Mouse (Mus musculus) cortical plate, adult 2 months (tissue): ENCODE data around the gene Rhof. TPM values are rescaled to one million over a fixed set of nuclear protein-coding genes. Genes with fewer than 3 reads are reported as not detected.

ENCODE experiments used
- H3K27ac ChIP-seq: fragments of 200-500 bp; 2 replicates; pipeline ENCODE4 v1.5.1; 2012; ENCODE audit warnings: low read length, control low read depth, inconsistent platforms; ENCODE audit not compliant: insufficient read depth
- H3K4me1 ChIP-seq: fragments of 200-500 bp; 2 replicates; pipeline ENCODE4 v1.6.1; 2011; ENCODE audit warnings: low read length; ENCODE audit not compliant: control insufficient read depth, insufficient read depth
- H3K4me3 ChIP-seq: fragments of 200-500 bp; 2 replicates; pipeline ENCODE4 v1.5.1; 2011; ENCODE audit warnings: mild to moderate bottlenecking, low read length, control low read depth; ENCODE audit not compliant: insufficient read depth
- CTCF ChIP-seq: fragments of 200-500 bp; IDR thresholded peaks from 2 replicates; pipeline ENCODE4 v1.5.1; 2011; ENCODE audit warnings: mild to moderate bottlenecking, control low read depth, low read length; ENCODE audit not compliant: insufficient read depth; ENCODE audit errors: extremely low read depth
- POLR2A ChIP-seq: fragments of 200-500 bp; IDR thresholded peaks from 2 replicates; pipeline ENCODE4 v1.6.1; 2011; ENCODE audit warnings: mild to moderate bottlenecking, low read length, control low read depth; ENCODE audit not compliant: insufficient read depth; ENCODE audit errors: extremely low read depth
- polyA plus RNA-seq: library from polyadenylated mRNA; depleted of rRNA; stranded (reverse); fragments of >200 nt; gene quantifications from 2 replicates; pipeline ENCODE4 v1.2.3, GENCODE M21; 2012

Gene Rhof
- polyA plus RNA-seq, 1 experiment = 47.4 TPM

- H3K4me3 ChIP-seq = peak overlapping the region; percentile 34
- peaks cover 3% of the 10 kb centered on the region; the same call in 1 of the 2 replicates for H3K4me1 ChIP-seq
- TF ChIP-seq POLR2A = no peak
- TF ChIP-seq CTCF = peak; percentile 84
- H3K27ac ChIP-seq = no peak overlapping the region
These were observed 17.2 kb upstream of the Rhof start for GRCm38 (mm10) chr5:123149451-123150400.

GRCm38 (mm10) chr5:123148073-123148722 is 15.7 kb upstream of the Rhof start:
- Histone ChIP-seq H3K4me3 (no peak overlapping the region), H3K4me1 (peaks cover 3% of the 10 kb centered on the region; the same call in 1 of the 2 replicates), H3K27ac (no peak overlapping the region)
- TF ChIP-seq POLR2A = no peak
- no peak for TF ChIP-seq CTCF

DNA sequence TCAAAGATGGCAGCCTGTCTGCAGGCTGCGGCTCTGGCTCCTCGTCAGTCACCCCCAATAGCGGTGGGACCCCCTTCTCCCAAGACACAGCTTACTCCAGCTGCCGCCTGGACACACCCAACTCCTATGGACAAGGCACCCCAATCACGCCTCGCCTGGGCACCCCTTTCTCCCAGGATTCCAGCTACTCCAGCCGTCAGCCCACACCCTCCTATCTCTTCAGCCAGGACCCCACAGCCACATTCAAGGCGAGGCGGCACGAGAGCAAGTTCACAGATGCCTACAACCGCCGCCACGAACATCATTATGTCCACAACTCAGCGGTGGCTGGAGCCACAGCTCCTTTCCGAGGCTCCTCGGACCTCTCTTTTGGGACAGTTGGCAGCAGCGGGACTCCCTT is 15.1 kb upstream of the Rhof start:
- H3K4me1 ChIP-seq = peaks cover 3% of the 10 kb centered on the region; the same call in 1 of the 2 replicates

GRCm38 (mm10) chr5:123146357-123146756 is 13.9 kb upstream of the Rhof start:
- Histone ChIP-seq H3K27ac (no peak overlapping the region), H3K4me1 (peaks cover 3% of the 10 kb centered on the region; the same call in 1 of the 2 replicates), H3K4me3 (no peak overlapping the region)
- TF ChIP-seq POLR2A (0 out of 2 replicates have a peak, but pooled peaks have one; percentile 6), CTCF (no peak)

More for the DNA sequence above, 15.1 kb upstream of the Rhof start:
- Histone ChIP-seq H3K27ac (no peak overlapping the region), H3K4me3 (no peak overlapping the region)
- no peak for TF ChIP-seq CTCF
- TF ChIP-seq POLR2A = no peak

DNA sequence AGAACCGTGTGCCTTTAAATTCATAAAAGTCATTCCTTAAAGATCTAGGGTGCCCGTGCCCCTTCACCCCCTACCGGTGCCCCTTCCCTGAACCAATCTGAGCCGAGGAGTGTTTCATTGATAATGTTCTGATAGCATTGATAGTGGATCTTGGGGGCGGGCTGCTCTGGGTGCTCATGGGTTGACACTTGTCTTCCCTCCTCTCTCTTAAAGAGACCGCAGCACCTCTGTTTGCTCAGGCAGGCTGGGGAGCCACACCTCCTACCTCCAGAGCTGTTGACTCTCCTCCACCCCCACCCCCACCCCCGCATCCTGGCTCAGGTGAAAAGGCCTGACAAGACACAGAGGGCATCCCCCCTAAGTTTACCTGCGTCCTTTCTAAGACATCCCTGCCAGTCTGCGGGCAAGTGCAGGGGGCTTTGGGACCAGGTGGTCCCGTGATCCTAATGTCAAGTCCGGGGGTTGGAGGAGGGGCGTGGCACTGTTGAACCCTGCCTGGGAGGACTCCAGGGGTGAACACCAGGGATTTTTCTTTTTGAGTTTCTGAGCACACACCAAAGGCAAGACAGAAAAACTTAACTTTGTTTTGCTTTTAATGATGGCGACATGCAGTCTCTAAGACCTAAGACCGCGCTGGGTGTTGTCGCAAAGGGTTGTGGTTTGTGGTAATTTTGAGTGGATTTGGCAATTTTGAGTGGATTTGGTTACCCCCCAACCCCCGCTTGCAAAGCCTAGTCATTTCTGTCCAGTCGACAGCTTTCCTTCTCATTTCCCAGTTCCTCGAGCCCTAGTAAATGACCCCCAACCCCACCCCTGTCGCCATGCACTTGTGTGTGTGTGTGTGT is 12.5 kb upstream of the Rhof start:
- no peaks in the 10 kb centered on the region for H3K4me1 ChIP-seq
- peak overlapping the region; percentile 69 for H3K4me3 ChIP-seq
- TF ChIP-seq CTCF (no peak), POLR2A (no peak)
- H3K27ac ChIP-seq = no peak overlapping the region

DNA sequence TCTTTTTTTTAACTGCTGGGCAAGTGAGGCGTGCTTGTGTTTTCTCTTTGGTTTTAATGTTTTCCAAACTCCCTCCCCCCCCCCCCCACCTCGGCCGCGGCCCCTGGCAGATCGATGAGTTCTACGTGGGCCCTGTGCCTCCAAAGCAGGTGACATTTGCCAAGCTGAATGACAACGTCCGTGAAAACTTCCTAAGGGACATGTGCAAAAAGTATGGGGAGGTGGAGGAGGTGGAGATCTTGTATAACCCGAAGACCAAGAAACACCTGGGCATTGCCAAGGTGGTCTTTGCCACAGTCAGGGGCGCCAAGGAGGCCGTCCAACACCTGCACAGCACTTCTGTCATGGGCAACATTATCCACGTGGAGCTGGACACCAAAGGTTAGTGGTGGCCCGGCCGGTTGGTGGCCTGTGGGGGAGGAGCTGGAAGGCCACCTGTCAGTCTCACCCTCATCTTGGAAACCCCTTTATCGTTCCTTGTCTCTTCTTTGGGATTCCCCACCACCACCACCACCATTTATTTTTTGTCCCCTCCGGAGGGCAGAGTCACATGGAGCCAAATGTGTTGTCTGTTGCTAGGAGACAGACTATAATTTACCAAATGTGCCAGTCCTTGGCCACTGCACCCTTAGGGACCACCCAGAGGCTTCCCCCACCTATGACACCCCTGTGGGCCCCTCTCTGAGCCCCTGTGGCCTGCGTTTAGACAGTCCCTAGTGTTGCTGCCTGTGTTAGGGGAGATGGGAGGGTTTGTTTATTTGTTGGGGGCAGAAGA is 11.7 kb upstream of the Rhof start:
- no peaks in the 10 kb centered on the region for H3K4me1 ChIP-seq
- no peak overlapping the region for H3K27ac ChIP-seq
- TF ChIP-seq CTCF = no peak
- no peak for TF ChIP-seq POLR2A
- H3K4me3 ChIP-seq = peak overlapping the region; percentile 69

DNA sequence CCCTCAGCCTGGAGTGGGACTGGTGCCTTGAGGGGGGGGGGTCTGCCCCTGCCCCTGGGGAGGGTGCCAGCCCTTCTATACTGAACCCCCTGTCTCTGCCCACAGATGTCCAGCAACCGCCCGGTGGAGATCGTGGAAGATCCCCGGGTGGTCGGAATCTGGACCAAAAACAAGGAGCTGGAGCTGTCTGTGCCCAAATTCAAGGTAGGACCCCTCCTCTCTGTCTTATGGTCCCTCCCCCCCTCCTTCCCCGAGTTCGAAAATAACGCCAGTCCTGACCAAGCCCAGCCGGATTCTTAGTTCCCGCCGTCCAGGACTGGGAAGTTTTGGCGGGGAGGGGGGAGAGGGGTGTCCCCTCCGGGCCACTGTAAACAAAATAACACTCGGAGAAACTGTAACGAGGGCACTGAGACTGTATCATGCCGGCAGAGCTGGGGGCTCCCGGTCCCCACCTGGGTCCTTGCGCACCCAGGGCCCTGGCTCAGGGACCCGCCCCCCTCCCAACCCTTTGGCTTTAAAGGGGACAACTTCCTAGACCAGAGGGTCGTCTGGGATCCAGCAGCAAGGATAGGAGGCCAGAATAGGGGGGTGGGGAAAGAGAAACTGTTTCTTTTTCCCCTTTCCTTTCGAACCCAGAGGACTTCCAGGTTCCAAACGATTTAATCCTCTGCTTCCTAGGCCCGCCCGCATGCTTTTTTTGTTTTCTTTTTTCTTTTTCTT is 10.9 kb upstream of the Rhof start:
- Histone ChIP-seq H3K4me3 (peak overlapping the region; percentile 69), H3K4me1 (no peaks in the 10 kb centered on the region), H3K27ac (no peak overlapping the region; the same call in 1 of the 2 replicates)
- TF ChIP-seq CTCF (no peak), POLR2A (no peak)
